Comparison of ENCODE assay signal across 8 mouse cellular contexts in the genomic region with DNA sequence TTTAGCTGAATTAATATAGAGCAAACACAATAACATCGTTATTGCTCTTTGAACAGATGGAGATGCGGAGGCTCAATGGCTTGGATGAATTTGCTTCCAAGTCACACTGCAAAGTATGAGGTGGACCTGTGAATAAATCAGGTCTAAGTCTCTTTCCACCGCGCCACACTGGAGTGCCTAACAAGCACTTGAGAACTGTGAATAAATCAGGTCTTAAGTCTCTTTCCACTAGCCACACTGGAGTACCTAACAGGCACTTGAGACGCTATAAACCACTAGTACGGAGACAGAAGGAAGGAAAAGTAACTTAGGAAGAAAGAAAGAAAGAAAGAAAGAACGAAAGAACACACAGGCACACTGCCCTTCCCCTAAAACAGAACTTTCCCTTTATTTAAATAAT. TPM values are rescaled to one million over a fixed set of nuclear protein-coding genes. Genes with fewer than 3 reads are reported as not detected.
A peak's percentile ranks its signal among the peaks of the same experiment; 100 is the strongest.
DNase-seq lines count a peak whose midpoint lies in the region; ATAC-seq and TF ChIP-seq lines count a peak whose summit lies in the region.

No protein-coding gene starts in this region.

- no peak for DNase-seq in heart, adult 8-10 months (ENCODE audit: low spot score)
- no peak for DNase-seq in limb, embryonic 10.5 days (ENCODE audit: low spot score)
- no peak for DNase-seq in adrenal gland, postnatal 10 days
- no peak for DNase-seq in layer of hippocampus, postnatal 10 days (ENCODE audit: low spot score in 2 of 2)

- H3K9ac ChIP-seq in heart, embryonic 14.5 days (ENCODE audit: low read length), result peak overlapping the region; percentile 94
- H3K9ac ChIP-seq in midbrain, embryonic 13.5 days (replicated peaks), result peak overlapping the region; percentile 93

- H3K4me1 ChIP-seq in heart, embryonic 14.5 days (ENCODE audit: control insufficient read depth in 2 of 2, insufficient read depth in 2 of 2, low read length in 2 of 2), result peaks cover 3 to 24% of the 10 kb centered on the region in 2 experiments
- H3K4me1 ChIP-seq in cortical plate, adult 2 months (ENCODE audit: control insufficient read depth, insufficient read depth, low read length), result peaks cover 4% of the 10 kb centered on the region; the same call in 1 of the 2 replicates
- H3K4me1 ChIP-seq in limb, embryonic 10.5 days, result peaks cover 23% of the 10 kb centered on the region
- H3K4me1 ChIP-seq in midbrain, embryonic 13.5 days (replicated peaks), result peaks cover 23% of the 10 kb centered on the region

- no peak for TF ChIP-seq POLR2A in cortical plate, adult 2 months (IDR thresholded peaks at IDR 0.05; ENCODE audit: extremely low read depth, insufficient read depth, low read length)

- H3K36me3 ChIP-seq in heart, embryonic 14.5 days (ENCODE audit: control insufficient read depth, insufficient read depth, low read length), result no peaks in the 10 kb centered on the region
- H3K36me3 ChIP-seq in limb, embryonic 10.5 days, result no peaks in the 10 kb centered on the region
- H3K36me3 ChIP-seq in midbrain, embryonic 13.5 days, result no peaks in the 10 kb centered on the region

- H3K4me3 ChIP-seq in heart, embryonic 14.5 days (ENCODE audit: control insufficient read depth in 1 of 2, insufficient read depth in 1 of 2, low read depth in 1 of 2, low read length in 2 of 2), result peak overlapping the region; percentile 84 to 97; a peak in 3 of 4 replicates
- peak overlapping the region; percentile 93 for H3K4me3 ChIP-seq in cortical plate, adult 2 months (ENCODE audit: insufficient read depth, low read length)
- peak overlapping the region; percentile 98 for H3K4me3 ChIP-seq in limb, embryonic 10.5 days
- peak overlapping the region; percentile 94 for H3K4me3 ChIP-seq in midbrain, embryonic 13.5 days (replicated peaks)

- peak overlapping the region; percentile 76 for H3K4me2 ChIP-seq in heart, embryonic 14.5 days (ENCODE audit: low read length)
- peak overlapping the region; percentile 67 for H3K4me2 ChIP-seq in midbrain, embryonic 13.5 days (replicated peaks)

- TF ChIP-seq CTCF in cortical plate, adult 2 months (IDR thresholded peaks at IDR 0.05; ENCODE audit: extremely low read depth, insufficient read depth, low read length), result no peak

- peak overlapping the region in 1 of 2 experiments; percentile 92; a peak in 3 of 4 replicates for H3K27ac ChIP-seq in heart, embryonic 14.5 days (replicated peaks in 1 of 2; ENCODE audit: control insufficient read depth in 1 of 2, insufficient read depth in 1 of 2, low read depth in 2 of 2, low read length in 2 of 2)
- no peak overlapping the region for H3K27ac ChIP-seq in cortical plate, adult 2 months (ENCODE audit: insufficient read depth, low read length)
- H3K27ac ChIP-seq in limb, embryonic 10.5 days, result peak overlapping the region; percentile 97
- H3K27ac ChIP-seq in midbrain, embryonic 13.5 days, result no peak overlapping the region

- ATAC-seq in heart, embryonic 14.5 days (ENCODE audit: insufficient number of reproducible peaks, insufficient read depth, low FRiP score, low read depth), result no peak
- ATAC-seq in midbrain, embryonic 13.5 days, result no peak
- no peak for ATAC-seq in megakaryocyte-erythroid progenitor cell, adult 5-6 weeks (replicated peaks; ENCODE audit: low FRiP score, low TSS enrichment, poor library complexity, severe bottlenecking)

- no peaks in the 10 kb centered on the region for H3K27me3 ChIP-seq in heart, embryonic 14.5 days (ENCODE audit: control insufficient read depth, insufficient read depth, low read length)
- no peaks in the 10 kb centered on the region for H3K27me3 ChIP-seq in limb, embryonic 10.5 days (ENCODE audit: low read depth, poor library complexity, severe bottlenecking)
- H3K27me3 ChIP-seq in midbrain, embryonic 13.5 days, result no peaks in the 10 kb centered on the region

- H3K9me3 ChIP-seq in heart, embryonic 14.5 days (ENCODE audit: control insufficient read depth, low read length), result no peaks in the 10 kb centered on the region
- H3K9me3 ChIP-seq in limb, embryonic 10.5 days (replicated peaks), result no peaks in the 10 kb centered on the region
- H3K9me3 ChIP-seq in midbrain, embryonic 13.5 days, result no peaks in the 10 kb centered on the region

- WGBS in heart, embryonic 14.5 days, result 22% methylated on average over 7 of the region's 7 CpGs
- 21% methylated on average over 7 of the region's 7 CpGs for WGBS in limb, embryonic 10.5 days
- 16% methylated on average over 7 of the region's 7 CpGs for WGBS in midbrain, embryonic 13.5 days

RNA-seq across cellular contexts. Expression of a gene that starts 1.3 kb away (rescaled TPM):
- polyA plus RNA-seq in heart, embryonic 14.5 days (2014; fragmentation: Nextera tagmentation; extraction: Ambion mirVana), result 64.4 and 65.9 TPM in 2 replicates
- total RNA-seq in heart, adult 8-10 months (2022), result 100 to 1,000 TPM in 1 of 4 experiments, 10 to 100 TPM in 3; 92.7 to 102 (median 94.7) TPM
- polyA plus RNA-seq in cortical plate, adult 2 months (2012; rRNA removed), result 51.8 and 51.9 TPM in 2 replicates
- 79.0 and 92.0 TPM in 2 replicates for polyA plus RNA-seq in limb, embryonic 10.5 days (2016; fragmentation: Nextera tagmentation; extraction: Ambion mirVana)
- 60.2 and 67.7 TPM in 2 replicates for polyA plus RNA-seq in midbrain, embryonic 13.5 days (2015; fragmentation: Nextera tagmentation; extraction: Ambion mirVana)
- total RNA-seq in adrenal gland, postnatal 10 days (2021), result 10 to 100 TPM; 74.7 to 85.6 TPM
- 238 and 273 TPM in 2 replicates for total RNA-seq in megakaryocyte-erythroid progenitor cell, adult 5-6 weeks (2014; fragmentation: Nextera tagmentation)
- 392 and 407 TPM in 2 replicates for total RNA-seq in megakaryocyte-erythroid progenitor cell, adult 5-6 weeks (2017)
- total RNA-seq in layer of hippocampus, postnatal 10 days (2021), result 100 to 1,000 TPM in 1 of 2 experiments, 10 to 100 TPM in 1; 98.7 to 105 TPM
